Mouse (Mus musculus): Measurements from ENCODE around the gene Pygb. TPM values are rescaled to one million over a fixed set of nuclear protein-coding genes. Genes with fewer than 3 reads are reported as not detected.

Pygb gene
- polyA plus RNA-seq, 1 experiment from 2014 or later = 53.3 TPM

GRCm38 (mm10) chr2:150749283-150749682 lies 37.3 kb upstream of the Pygb start:
- no peaks in the 10 kb centered on the region for H3K9me3 ChIP-seq (replicated peaks; ENCODE audit: low read length)
- TF ChIP-seq CTCF (IDR thresholded peaks at IDR 0.05; ENCODE audit: low read depth) = no peak
- peak overlapping the region; percentile 94 for H3K4me2 ChIP-seq (ENCODE audit: low read length)
- H3K4me1 ChIP-seq (replicated peaks; ENCODE audit: insufficient read depth, low read length) = 0 out of 2 replicates have a peak, but pooled peaks cover 4% of the 10 kb centered on the region
- H3K27me3 ChIP-seq (ENCODE audit: insufficient read depth, low read length) = no peaks in the 10 kb centered on the region
- WGBS = under 1% methylated on average over 24 of the region's 24 CpGs
- peak; percentile 75 for ATAC-seq (replicated peaks; ENCODE audit: low FRiP score, low read depth)
- H3K36me3 ChIP-seq (ENCODE audit: insufficient read depth, low read length) = no peaks in the 10 kb centered on the region
- peak; percentile 54 for DNase-seq (ENCODE audit: low spot score)
- H3K4me3 ChIP-seq (replicated peaks; ENCODE audit: low read depth, low read length) = peak overlapping the region; percentile 54
- H3K9ac ChIP-seq (ENCODE audit: low read depth, low read length) = peak overlapping the region; percentile 57
- peak overlapping the region; percentile 62; the same call in 1 of the 2 replicates for H3K27ac ChIP-seq

- H3K9me3 ChIP-seq (replicated peaks; ENCODE audit: low read length) = no peaks in the 10 kb centered on the region
- DNase-seq (ENCODE audit: low spot score) = peak; percentile 46
- WGBS = 45% methylated on average over 13 of the region's 13 CpGs
- TF ChIP-seq CTCF (IDR thresholded peaks at IDR 0.05; ENCODE audit: low read depth) = peak; percentile 34; the same call in 1 of the 2 replicates
- peak overlapping the region; percentile 25 for H3K4me2 ChIP-seq (ENCODE audit: low read length)
- no peak overlapping the region for H3K4me3 ChIP-seq (replicated peaks; ENCODE audit: low read depth, low read length)
- no peaks in the 10 kb centered on the region for H3K27me3 ChIP-seq (ENCODE audit: insufficient read depth, low read length)
- H3K36me3 ChIP-seq (ENCODE audit: insufficient read depth, low read length) = no peaks in the 10 kb centered on the region
- H3K9ac ChIP-seq (ENCODE audit: low read depth, low read length) = no peak overlapping the region
- 0 out of 2 replicates have a peak, but pooled peaks have one; percentile 31 for ATAC-seq (replicated peaks; ENCODE audit: low FRiP score, low read depth)
- 0 out of 2 replicates have a peak, but pooled peaks cover 4% of the 10 kb centered on the region for H3K4me1 ChIP-seq (replicated peaks; ENCODE audit: insufficient read depth, low read length)
- H3K27ac ChIP-seq = no peak overlapping the region
These were observed 36.2 kb upstream of the Pygb start for GRCm38 (mm10) chr2:150750129-150750979.

- no peak overlapping the region for H3K4me3 ChIP-seq (replicated peaks; ENCODE audit: low read depth, low read length)
- H3K9me3 ChIP-seq (replicated peaks; ENCODE audit: low read length) = no peaks in the 10 kb centered on the region
- no peak for ATAC-seq (replicated peaks; ENCODE audit: low FRiP score, low read depth)
- H3K4me1 ChIP-seq (replicated peaks; ENCODE audit: insufficient read depth, low read length) = 0 out of 2 replicates have a peak, but pooled peaks cover 4% of the 10 kb centered on the region
- 0 out of 2 replicates have a peak, but pooled peaks cover 12% of the 10 kb centered on the region for H3K36me3 ChIP-seq (ENCODE audit: insufficient read depth, low read length)
- no peak overlapping the region for H3K27ac ChIP-seq
- H3K4me2 ChIP-seq (ENCODE audit: low read length) = no peak overlapping the region
- no peak overlapping the region for H3K9ac ChIP-seq (ENCODE audit: low read depth, low read length)
- WGBS = 90% methylated on average over 3 of the region's 3 CpGs
- TF ChIP-seq CTCF (IDR thresholded peaks at IDR 0.05; ENCODE audit: low read depth) = no peak
- no peak for DNase-seq (ENCODE audit: low spot score)
- no peaks in the 10 kb centered on the region for H3K27me3 ChIP-seq (ENCODE audit: insufficient read depth, low read length)
These were observed 31.5 kb upstream of the Pygb start for GRCm38 (mm10) chr2:150755016-150755415.

- Histone ChIP-seq H3K9ac (ENCODE audit: low read depth, low read length) (no peak overlapping the region), H3K27ac (no peak overlapping the region), H3K9me3 (replicated peaks; ENCODE audit: low read length) (no peaks in the 10 kb centered on the region), H3K27me3 (ENCODE audit: insufficient read depth, low read length) (no peaks in the 10 kb centered on the region), H3K36me3 (ENCODE audit: insufficient read depth, low read length) (0 out of 2 replicates have a peak, but pooled peaks cover 20% of the 10 kb centered on the region), H3K4me3 (replicated peaks; ENCODE audit: low read depth, low read length) (no peak overlapping the region), H3K4me2 (ENCODE audit: low read length) (no peak overlapping the region), H3K4me1 (replicated peaks; ENCODE audit: insufficient read depth, low read length) (no peaks in the 10 kb centered on the region)
- DNase-seq (ENCODE audit: low spot score) (no peak), ATAC-seq (replicated peaks; ENCODE audit: low FRiP score, low read depth) (no peak)
- peak; percentile 33; the same call in 1 of the 2 replicates for TF ChIP-seq CTCF (IDR thresholded peaks at IDR 0.05; ENCODE audit: low read depth)
- WGBS = 86% methylated on average over 7 of the region's 7 CpGs
These were observed 25.1 kb upstream of the Pygb start for GRCm38 (mm10) chr2:150761476-150761875.

- ATAC-seq (replicated peaks; ENCODE audit: low FRiP score, low read depth) = no peak
- Histone ChIP-seq H3K4me1 (replicated peaks; ENCODE audit: insufficient read depth, low read length) (no peaks in the 10 kb centered on the region; the same call in 1 of the 2 replicates), H3K4me2 (ENCODE audit: low read length) (no peak overlapping the region), H3K9me3 (replicated peaks; ENCODE audit: low read length) (no peaks in the 10 kb centered on the region), H3K4me3 (replicated peaks; ENCODE audit: low read depth, low read length) (no peak overlapping the region), H3K27ac (no peak overlapping the region), H3K36me3 (ENCODE audit: insufficient read depth, low read length) (peaks cover 10% of the 10 kb centered on the region; the same call in 1 of the 2 replicates), H3K9ac (ENCODE audit: low read depth, low read length) (no peak overlapping the region), H3K27me3 (ENCODE audit: insufficient read depth, low read length) (no peaks in the 10 kb centered on the region)
- 65% methylated on average over 2 of the region's 2 CpGs for WGBS
- DNase-seq (ENCODE audit: low spot score) = no peak
- TF ChIP-seq CTCF (IDR thresholded peaks at IDR 0.05; ENCODE audit: low read depth) = no peak
These were observed 20.9 kb upstream of the Pygb start for GRCm38 (mm10) chr2:150765619-150766018.

- TF ChIP-seq CTCF (IDR thresholded peaks at IDR 0.05; ENCODE audit: low read depth) = no peak
- DNase-seq (ENCODE audit: low spot score) = no peak
- WGBS = 83% methylated on average over 4 of the region's 4 CpGs
These were observed 20.3 kb upstream of the Pygb start for GRCm38 (mm10) chr2:150766083-150766862.

More at GRCm38 (mm10) chr2:150766083-150766862, 20.3 kb upstream of the Pygb start:
- Histone ChIP-seq H3K4me3 (replicated peaks; ENCODE audit: low read depth, low read length) (no peak overlapping the region), H3K9me3 (replicated peaks; ENCODE audit: low read length) (no peaks in the 10 kb centered on the region), H3K9ac (ENCODE audit: low read depth, low read length) (no peak overlapping the region), H3K27ac (no peak overlapping the region), H3K4me1 (replicated peaks; ENCODE audit: insufficient read depth, low read length) (no peaks in the 10 kb centered on the region; the same call in 1 of the 2 replicates), H3K4me2 (ENCODE audit: low read length) (no peak overlapping the region), H3K27me3 (ENCODE audit: insufficient read depth, low read length) (no peaks in the 10 kb centered on the region), H3K36me3 (ENCODE audit: insufficient read depth, low read length) (peaks cover 6% of the 10 kb centered on the region; the same call in 1 of the 2 replicates)
- no peak; the same call in 1 of the 2 replicates for ATAC-seq (replicated peaks; ENCODE audit: low FRiP score, low read depth)
